Mouse (Mus musculus) CD4-positive, CD25-positive, alpha-beta regulatory T cell, adult 2 months (primary cell): ENCODE measurements around the gene Pde4dip.

Source experiments
- DNase-seq: peaks from one replicate; pipeline ENCODE4 v3.0.0-alpha.2; 2012; ENCODE audit warnings: low read depth, low spot score

Gene Pde4dip

GRCm38 (mm10) chr3:97689289-97689688 is 199.2 kb downstream of the Pde4dip start:
- no peak for DNase-seq

GRCm38 (mm10) chr3:97686372-97687117 is 202.0 kb downstream of the Pde4dip start:
- DNase-seq, result no peak

- no peak for DNase-seq
Observed at GRCm38 (mm10) chr3:97683560-97684195, 204.8 kb downstream of the Pde4dip start.

- DNase-seq, result no peak
Observed at GRCm38 (mm10) chr3:97682576-97682975, 205.9 kb downstream of the Pde4dip start.

GRCm38 (mm10) chr3:97682159-97682502 is 206.4 kb downstream of the Pde4dip start:
- peak; percentile 28 for DNase-seq

- peak; percentile 88 for DNase-seq
Observed at GRCm38 (mm10) chr3:97681321-97682158, 207.0 kb downstream of the Pde4dip start.

- DNase-seq, result peak; percentile 93
Observed at GRCm38 (mm10) chr3:97680631-97681320, 207.7 kb downstream of the Pde4dip start.

GRCm38 (mm10) chr3:97678416-97678815 is 210.1 kb downstream of the Pde4dip start:
- no peak for DNase-seq

- DNase-seq, result no peak
Observed at GRCm38 (mm10) chr3:97676126-97676525, 212.4 kb downstream of the Pde4dip start.

- DNase-seq, result no peak
Observed at GRCm38 (mm10) chr3:97674644-97675110, 213.8 kb downstream of the Pde4dip start, which contains the start of gene Gm17651. TSS of gene Gm17651 (minus strand) at chr3:97674694.

- no peak for DNase-seq
Observed at GRCm38 (mm10) chr3:97667093-97667675, 221.3 kb downstream of the Pde4dip start.

- DNase-seq, result no peak
Observed at GRCm38 (mm10) chr3:97666154-97666553, 222.4 kb downstream of the Pde4dip start.

GRCm38 (mm10) chr3:97665525-97665924 is 223.0 kb downstream of the Pde4dip start:
- no peak for DNase-seq

GRCm38 (mm10) chr3:97661206-97661605 is 227.3 kb downstream of the Pde4dip start:
- peak; percentile 29 for DNase-seq

- DNase-seq, result no peak
Observed at GRCm38 (mm10) chr3:97659746-97660145, 228.8 kb downstream of the Pde4dip start.

- no peak for DNase-seq
Observed at GRCm38 (mm10) chr3:97658426-97659193, 229.9 kb downstream of the Pde4dip start.

GRCm38 (mm10) chr3:97657655-97658411 is 230.7 kb downstream of the Pde4dip start, which contains the start of gene Prkab2:
TSS of gene Prkab2 (plus strand) at chr3:97658193.
- peak; percentile 99 for DNase-seq

- peak; percentile 60 for DNase-seq
Observed at GRCm38 (mm10) chr3:97654901-97655300, 233.6 kb downstream of the Pde4dip start.

- no peak for DNase-seq
Observed at GRCm38 (mm10) chr3:97653781-97654180, 234.7 kb downstream of the Pde4dip start.
